Mouse (Mus musculus): ENCODE results near the gene Olfr464. TPM values are rescaled to one million over a fixed set of nuclear protein-coding genes. Genes with fewer than 3 reads are reported as not detected.

The Olfr464 gene
- polyA plus RNA-seq, 1 experiment from 2014 or later: not detected

DNA sequence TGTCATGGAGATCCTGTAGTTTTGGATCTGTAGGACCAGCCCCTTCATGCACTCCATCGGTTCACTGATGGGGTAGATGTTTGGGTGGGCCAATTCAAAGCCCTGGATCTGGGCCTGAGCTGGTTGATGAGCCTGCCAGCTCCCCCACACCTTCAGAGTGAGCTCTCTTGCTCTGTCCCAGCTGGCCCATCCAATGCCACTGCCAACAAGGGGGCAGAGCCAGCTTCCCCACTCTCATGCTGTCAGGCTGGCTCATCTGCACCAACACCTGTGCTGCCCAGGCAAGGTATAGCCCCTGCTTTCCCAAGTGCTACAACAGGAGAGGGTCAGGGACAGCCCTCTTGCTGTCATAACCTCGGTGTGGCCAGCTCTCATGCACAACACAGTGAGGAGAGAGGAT, 13.0 kb upstream of the Olfr464 start:
- WGBS: 65% methylated on average over 2 of the region's 2 CpGs
- Histone ChIP-seq H3K4me1 (replicated peaks; ENCODE audit: control insufficient read depth, insufficient read depth, low read length) (no peaks in the 10 kb centered on the region), H3K9me3 (ENCODE audit: control insufficient read depth, low read length) (no peaks in the 10 kb centered on the region), H3K36me3 (ENCODE audit: control insufficient read depth, insufficient read depth) (no peaks in the 10 kb centered on the region), H3K4me2 (ENCODE audit: low read length) (no peak overlapping the region), H3K27me3 (replicated peaks; ENCODE audit: control insufficient read depth, insufficient read depth, low read length) (no peaks in the 10 kb centered on the region), H3K27ac (ENCODE audit: low read length) (no peak overlapping the region), H3K4me3 (replicated peaks; ENCODE audit: low read length) (no peak overlapping the region), H3K9ac (replicated peaks; ENCODE audit: low read depth, low read length) (no peak overlapping the region)
- no peak for ATAC-seq

DNA sequence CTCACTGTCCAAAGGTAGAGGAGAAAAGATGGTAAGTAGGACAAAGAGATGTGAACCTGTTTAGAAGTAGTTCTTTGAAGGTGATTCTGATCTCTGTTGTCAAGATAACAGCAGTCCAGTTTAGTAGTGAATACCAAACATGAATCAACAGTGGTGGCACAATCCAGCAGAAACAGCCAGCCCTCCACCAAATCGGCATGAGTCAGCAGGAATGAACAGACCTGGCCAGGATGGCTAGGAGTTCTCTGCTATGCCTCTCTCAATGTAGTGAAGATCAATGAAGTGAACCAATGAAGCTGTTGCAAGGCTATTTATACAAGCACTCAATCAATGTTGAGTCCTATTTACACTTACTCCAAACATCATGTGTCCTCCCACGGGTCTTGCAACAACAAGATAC, 9.6 kb upstream of the Olfr464 start:
- WGBS: 91% methylated on average over 2 of the region's 2 CpGs
- Histone ChIP-seq H3K4me3 (replicated peaks; ENCODE audit: low read length) (no peak overlapping the region), H3K9ac (replicated peaks; ENCODE audit: low read depth, low read length) (no peak overlapping the region), H3K36me3 (ENCODE audit: control insufficient read depth, insufficient read depth) (no peaks in the 10 kb centered on the region), H3K4me2 (ENCODE audit: low read length) (no peak overlapping the region), H3K9me3 (ENCODE audit: control insufficient read depth, low read length) (peaks cover 4% of the 10 kb centered on the region; the same call in 1 of the 2 replicates), H3K27ac (ENCODE audit: low read length) (no peak overlapping the region), H3K4me1 (replicated peaks; ENCODE audit: control insufficient read depth, insufficient read depth, low read length) (no peaks in the 10 kb centered on the region), H3K27me3 (replicated peaks; ENCODE audit: control insufficient read depth, insufficient read depth, low read length) (no peaks in the 10 kb centered on the region)
- no peak for ATAC-seq

DNA sequence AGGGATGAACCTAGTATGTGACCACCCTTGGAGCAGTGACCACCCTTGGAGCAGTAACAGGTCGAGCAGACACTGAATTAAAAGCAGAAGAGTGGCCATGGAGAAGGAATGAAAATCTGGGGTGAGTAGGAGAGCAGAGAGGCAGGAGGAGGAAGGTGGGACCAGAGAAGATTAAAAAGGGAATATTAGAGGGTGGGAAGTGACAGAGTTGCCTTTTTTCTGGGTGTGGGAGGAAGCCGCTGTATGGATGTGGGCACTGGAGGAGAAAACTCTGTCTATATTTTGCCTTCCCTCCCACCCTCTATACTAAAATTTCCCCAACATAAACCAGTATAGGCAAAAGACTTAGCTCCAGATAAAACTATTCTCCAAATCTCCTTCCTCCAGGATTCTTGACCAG, 466 bp downstream of the Olfr464 start:
- 71% methylated on average over 2 of the region's 2 CpGs for WGBS
- ATAC-seq: no peak

DNA sequence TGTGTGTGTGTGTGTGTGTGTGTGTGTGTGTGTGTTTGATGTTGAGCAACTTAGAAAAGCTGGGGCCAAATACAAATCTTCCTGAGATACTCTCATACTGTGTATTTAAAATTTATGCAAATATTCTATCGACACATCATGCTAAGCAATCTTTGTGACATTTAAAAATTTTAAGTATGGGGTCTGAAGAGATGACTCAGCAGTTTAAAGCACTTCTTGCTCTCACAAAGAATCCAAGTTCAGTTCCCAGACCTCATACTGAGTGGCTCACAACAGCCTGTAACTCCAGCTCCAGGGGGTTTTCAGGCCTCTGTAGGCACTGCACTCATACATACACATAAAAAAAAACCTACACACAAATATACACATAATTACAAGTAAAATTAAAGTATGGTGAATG, 4.8 kb downstream of the Olfr464 start:
- 84% methylated on average over 1 of the region's 1 CpGs for WGBS
- no peaks in the 10 kb centered on the region for H3K9me3 ChIP-seq (ENCODE audit: control insufficient read depth, low read length)
- no peak overlapping the region for H3K27ac ChIP-seq (ENCODE audit: low read length)
- H3K27me3 ChIP-seq (replicated peaks; ENCODE audit: control insufficient read depth, insufficient read depth, low read length): no peaks in the 10 kb centered on the region; the same call in 1 of the 2 replicates
- H3K36me3 ChIP-seq (ENCODE audit: control insufficient read depth, insufficient read depth): no peaks in the 10 kb centered on the region
- no peaks in the 10 kb centered on the region for H3K4me1 ChIP-seq (replicated peaks; ENCODE audit: control insufficient read depth, insufficient read depth, low read length)
- no peak overlapping the region for H3K9ac ChIP-seq (replicated peaks; ENCODE audit: low read depth, low read length)
- ATAC-seq: no peak
- no peak overlapping the region for H3K4me3 ChIP-seq (replicated peaks; ENCODE audit: low read length)
- no peak overlapping the region for H3K4me2 ChIP-seq (ENCODE audit: low read length)

More for the DNA sequence above, 466 bp downstream of the Olfr464 start:
- no peak overlapping the region for H3K4me2 ChIP-seq (ENCODE audit: low read length)
- no peak overlapping the region for H3K27ac ChIP-seq (ENCODE audit: low read length)
- H3K9me3 ChIP-seq (ENCODE audit: control insufficient read depth, low read length): no peaks in the 10 kb centered on the region
- no peaks in the 10 kb centered on the region; the same call in 1 of the 2 replicates for H3K27me3 ChIP-seq (replicated peaks; ENCODE audit: control insufficient read depth, insufficient read depth, low read length)
- no peaks in the 10 kb centered on the region for H3K4me1 ChIP-seq (replicated peaks; ENCODE audit: control insufficient read depth, insufficient read depth, low read length)
- no peak overlapping the region for H3K4me3 ChIP-seq (replicated peaks; ENCODE audit: low read length)
- no peak overlapping the region for H3K9ac ChIP-seq (replicated peaks; ENCODE audit: low read depth, low read length)
- no peaks in the 10 kb centered on the region for H3K36me3 ChIP-seq (ENCODE audit: control insufficient read depth, insufficient read depth)

DNA sequence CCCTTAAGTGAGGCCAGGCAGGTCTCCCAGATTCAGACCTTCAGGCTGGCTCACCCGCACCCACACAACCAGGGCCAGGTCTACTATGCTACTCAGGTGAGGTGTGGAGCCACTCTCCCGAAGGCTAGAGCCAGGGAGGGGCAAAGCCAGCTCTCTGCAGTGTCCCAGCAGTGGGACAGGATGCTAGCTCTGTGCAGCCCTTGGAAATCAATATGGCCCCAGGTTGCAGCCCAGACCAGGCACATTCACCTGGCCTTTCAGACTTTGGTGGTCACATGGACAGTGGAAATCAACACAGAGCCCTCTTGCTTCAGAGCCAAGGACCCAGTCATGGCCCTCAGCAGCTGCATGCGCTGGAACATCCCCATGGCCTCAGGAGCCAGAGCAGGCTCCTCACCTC, 16.4 kb downstream of the Olfr464 start:
- H3K27ac ChIP-seq (ENCODE audit: low read length): no peak overlapping the region
- 81% methylated on average over 3 of the region's 3 CpGs for WGBS
- H3K27me3 ChIP-seq (replicated peaks; ENCODE audit: control insufficient read depth, insufficient read depth, low read length): no peaks in the 10 kb centered on the region
- no peak for ATAC-seq
- no peaks in the 10 kb centered on the region for H3K9me3 ChIP-seq (ENCODE audit: control insufficient read depth, low read length)
- no peaks in the 10 kb centered on the region for H3K4me1 ChIP-seq (replicated peaks; ENCODE audit: control insufficient read depth, insufficient read depth, low read length)
- H3K4me2 ChIP-seq (ENCODE audit: low read length): no peak overlapping the region
- H3K4me3 ChIP-seq (replicated peaks; ENCODE audit: low read length): no peak overlapping the region
- H3K9ac ChIP-seq (replicated peaks; ENCODE audit: low read depth, low read length): no peak overlapping the region
- H3K36me3 ChIP-seq (ENCODE audit: control insufficient read depth, insufficient read depth): no peaks in the 10 kb centered on the region

DNA sequence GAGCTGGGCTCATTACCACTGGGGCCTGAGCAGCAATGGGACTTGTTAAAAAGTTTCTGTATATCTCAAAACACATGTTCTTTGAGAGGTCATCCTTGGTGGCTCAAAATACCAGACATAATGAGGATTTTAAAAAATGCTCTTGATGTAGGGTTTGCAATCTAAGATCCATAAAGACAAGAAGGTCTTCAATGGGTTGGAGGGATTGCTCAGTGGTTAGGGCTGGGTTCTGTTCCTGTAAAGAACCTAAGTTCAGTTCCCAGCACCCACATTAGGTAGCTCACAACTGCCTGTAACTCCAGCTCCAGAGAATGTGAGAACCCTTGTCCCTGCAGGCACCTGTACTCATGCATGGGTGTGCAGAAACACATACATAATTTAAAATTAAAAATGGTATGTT, 23.5 kb downstream of the Olfr464 start, which contains the start of gene Olfr463:
Gene Olfr463, minus strand, starts transcription at position 101 of the 400 bp plus-strand sequence.
- Histone ChIP-seq H3K9ac (replicated peaks; ENCODE audit: low read depth, low read length) (no peak within 1 kb of the TSS), H3K27me3 (replicated peaks; ENCODE audit: control insufficient read depth, insufficient read depth, low read length) (0 out of 2 replicates have a peak, but pooled peaks cover 3% of the 10 kb centered on the region), H3K9me3 (ENCODE audit: control insufficient read depth, low read length) (no peaks in the 10 kb centered on the region), H3K27ac (ENCODE audit: low read length) (no peak within 1 kb of the TSS), H3K4me3 (replicated peaks; ENCODE audit: low read length) (no peak within 1 kb of the TSS), H3K4me2 (ENCODE audit: low read length) (no peak within 1 kb of the TSS), H3K4me1 (replicated peaks; ENCODE audit: control insufficient read depth, insufficient read depth, low read length) (no peaks in the 10 kb centered on the region), H3K36me3 (ENCODE audit: control insufficient read depth, insufficient read depth) (no peaks in the 10 kb centered on the region)
- no peak for ATAC-seq

DNA sequence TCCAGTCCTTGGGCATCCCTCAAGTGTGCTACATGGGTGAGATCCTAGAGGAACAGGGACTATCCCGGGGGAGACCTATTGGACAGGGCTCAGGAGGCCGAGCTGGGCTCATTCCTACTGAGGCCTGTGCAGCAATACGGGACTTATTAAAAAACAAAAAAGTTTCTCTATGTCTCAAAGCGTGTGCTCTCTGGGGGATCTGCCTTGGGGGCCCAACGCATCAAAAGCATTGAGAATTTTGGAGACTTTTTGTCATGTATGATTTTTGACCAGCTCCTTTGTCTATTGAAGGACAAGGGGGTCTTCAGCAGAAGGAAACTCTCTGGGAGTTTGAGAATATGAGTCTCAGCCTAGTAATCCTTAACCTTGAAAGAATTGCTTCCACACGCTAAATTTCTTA, 28.6 kb downstream of the Olfr464 start, which contains the start of gene Olfr462:
Gene Olfr462, minus strand, starts transcription at position 101 of the 400 bp plus-strand sequence.
- Histone ChIP-seq H3K36me3 (ENCODE audit: control insufficient read depth, insufficient read depth) (no peaks in the 10 kb centered on the region), H3K9me3 (ENCODE audit: control insufficient read depth, low read length) (no peaks in the 10 kb centered on the region), H3K4me1 (replicated peaks; ENCODE audit: control insufficient read depth, insufficient read depth, low read length) (no peaks in the 10 kb centered on the region), H3K4me2 (ENCODE audit: low read length) (no peak within 1 kb of the TSS), H3K27ac (ENCODE audit: low read length) (no peak within 1 kb of the TSS), H3K9ac (replicated peaks; ENCODE audit: low read depth, low read length) (no peak within 1 kb of the TSS), H3K4me3 (replicated peaks; ENCODE audit: low read length) (no peak within 1 kb of the TSS), H3K27me3 (replicated peaks; ENCODE audit: control insufficient read depth, insufficient read depth, low read length) (no peaks in the 10 kb centered on the region)
- WGBS: 90% methylated on average over 6 of the region's 6 CpGs
- no peak for ATAC-seq

DNA sequence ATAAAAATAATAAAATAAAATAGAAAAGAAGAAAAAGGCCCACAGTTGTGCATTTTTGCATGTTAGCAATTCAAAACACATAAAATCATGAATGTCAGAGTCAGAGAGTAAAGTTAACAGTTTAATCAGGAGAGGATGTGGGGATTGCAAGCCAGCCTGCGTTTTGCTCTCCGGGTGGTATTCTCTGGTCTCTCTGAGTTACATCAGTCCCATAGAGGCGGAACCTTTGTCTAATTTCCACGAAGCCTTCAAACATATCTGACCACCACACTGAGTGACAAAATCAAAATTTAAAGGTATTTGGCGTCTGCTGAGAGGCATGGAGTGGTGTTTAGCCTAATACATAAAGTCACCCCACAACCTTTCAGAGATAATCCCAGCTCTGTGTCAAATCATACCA, 35.9 kb downstream of the Olfr464 start:
- no peaks in the 10 kb centered on the region for H3K9me3 ChIP-seq (ENCODE audit: control insufficient read depth, low read length)
- H3K4me3 ChIP-seq (replicated peaks; ENCODE audit: low read length): no peak overlapping the region
- no peak overlapping the region for H3K9ac ChIP-seq (replicated peaks; ENCODE audit: low read depth, low read length)
- no peaks in the 10 kb centered on the region for H3K36me3 ChIP-seq (ENCODE audit: control insufficient read depth, insufficient read depth)
- H3K4me2 ChIP-seq (ENCODE audit: low read length): no peak overlapping the region
- no peak for ATAC-seq
- no peaks in the 10 kb centered on the region for H3K4me1 ChIP-seq (replicated peaks; ENCODE audit: control insufficient read depth, insufficient read depth, low read length)
- WGBS: 75% methylated on average over 5 of the region's 5 CpGs
- H3K27ac ChIP-seq (ENCODE audit: low read length): no peak overlapping the region
- H3K27me3 ChIP-seq (replicated peaks; ENCODE audit: control insufficient read depth, insufficient read depth, low read length): no peaks in the 10 kb centered on the region

DNA sequence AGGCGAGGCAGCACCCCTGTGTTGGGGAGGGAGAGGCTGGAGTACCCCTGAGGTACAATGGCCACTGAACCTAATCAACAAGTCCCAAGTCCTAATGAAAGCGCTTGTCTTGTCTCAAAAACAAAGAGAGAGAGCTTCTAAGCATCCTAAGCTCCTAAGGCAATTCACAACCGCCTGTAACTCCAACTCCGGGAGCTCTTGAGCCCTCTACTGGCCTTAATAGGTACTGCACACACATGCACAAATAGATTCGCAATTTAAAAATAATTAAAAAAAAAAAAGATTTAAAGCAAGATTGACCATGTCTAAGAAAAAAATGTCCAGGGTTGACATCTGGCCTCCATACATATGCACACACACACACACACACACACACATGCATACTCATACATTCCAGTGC, 37.3 kb downstream of the Olfr464 start:
- Histone ChIP-seq H3K4me1 (replicated peaks; ENCODE audit: control insufficient read depth, insufficient read depth, low read length) (no peaks in the 10 kb centered on the region), H3K27ac (ENCODE audit: low read length) (no peak overlapping the region), H3K4me3 (replicated peaks; ENCODE audit: low read length) (no peak overlapping the region), H3K27me3 (replicated peaks; ENCODE audit: control insufficient read depth, insufficient read depth, low read length) (no peaks in the 10 kb centered on the region), H3K36me3 (ENCODE audit: control insufficient read depth, insufficient read depth) (no peaks in the 10 kb centered on the region), H3K9me3 (ENCODE audit: control insufficient read depth, low read length) (no peaks in the 10 kb centered on the region), H3K9ac (replicated peaks; ENCODE audit: low read depth, low read length) (no peak overlapping the region), H3K4me2 (ENCODE audit: low read length) (no peak overlapping the region)
- WGBS: 41% methylated on average over 5 of the region's 5 CpGs
- ATAC-seq: no peak

DNA sequence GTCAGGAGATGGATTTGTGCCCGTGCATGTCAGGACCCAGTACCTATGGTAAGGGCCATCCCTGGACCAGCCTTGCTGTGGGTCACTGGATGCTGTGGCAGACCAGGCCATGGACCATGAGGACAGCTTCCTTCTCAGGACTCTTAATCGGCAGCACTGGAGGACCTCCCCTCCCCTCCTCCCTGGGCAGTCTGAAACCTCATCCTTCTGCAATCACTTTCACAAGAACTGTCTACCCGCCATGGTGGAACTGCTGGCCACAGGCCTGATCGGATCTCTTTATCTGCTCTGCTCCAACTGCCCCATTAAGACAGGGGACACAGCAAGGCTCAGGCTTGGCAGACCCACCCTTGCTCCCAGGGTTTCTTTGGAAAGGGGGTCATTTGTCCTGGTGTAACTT, 39.1 kb downstream of the Olfr464 start:
- H3K27ac ChIP-seq (ENCODE audit: low read length): no peak overlapping the region
- H3K4me1 ChIP-seq (replicated peaks; ENCODE audit: control insufficient read depth, insufficient read depth, low read length): no peaks in the 10 kb centered on the region
- H3K27me3 ChIP-seq (replicated peaks; ENCODE audit: control insufficient read depth, insufficient read depth, low read length): no peaks in the 10 kb centered on the region
- no peak overlapping the region for H3K4me2 ChIP-seq (ENCODE audit: low read length)
- no peaks in the 10 kb centered on the region for H3K9me3 ChIP-seq (ENCODE audit: control insufficient read depth, low read length)
- no peak overlapping the region for H3K9ac ChIP-seq (replicated peaks; ENCODE audit: low read depth, low read length)
- WGBS: 79% methylated on average over 4 of the region's 4 CpGs
- no peak overlapping the region for H3K4me3 ChIP-seq (replicated peaks; ENCODE audit: low read length)
- ATAC-seq: no peak
- no peaks in the 10 kb centered on the region for H3K36me3 ChIP-seq (ENCODE audit: control insufficient read depth, insufficient read depth)

All from forebrain, embryonic 16.5 days (tissue).